Mouse (Mus musculus) stomach, embryonic 16.5 days (tissue): ENCODE measurements around the gene Mettl7b. TPM values are rescaled to one million over a fixed set of nuclear protein-coding genes. Genes with fewer than 3 reads are reported as not detected.

Source experiments
- ATAC-seq: fragments of 200-750 bp; cut with Nextera tagmentation; 2 replicates; pipeline ENCODE4 v1.8.0; 2017; ENCODE audit warnings: moderate number of reproducible peaks, moderate TSS enrichment; ENCODE audit not compliant: insufficient read depth, low FRiP score
- H3K27ac ChIP-seq: fragments of 300-500 bp; sonication (generic); 2 replicates; pipeline ENCODE4 v1.5.1; 2014; ENCODE audit warnings: low read length
- H3K27me3 ChIP-seq: fragments of 300-500 bp; sonication (generic); 2 replicates; pipeline ENCODE4 v1.6.1; 2014; ENCODE audit warnings: low read length, control low read depth, mixed read lengths; ENCODE audit not compliant: control insufficient read depth, insufficient read depth
- H3K36me3 ChIP-seq: fragments of 300-500 bp; sonication (generic); 2 replicates; pipeline ENCODE4 v1.6.1; 2014; ENCODE audit warnings: low read length; ENCODE audit not compliant: control insufficient read depth, insufficient read depth
- H3K4me1 ChIP-seq: fragments of 300-500 bp; sonication (generic); 2 replicates; pipeline ENCODE4 v1.6.1; 2014; ENCODE audit warnings: low read length, control low read depth, mixed read lengths; ENCODE audit not compliant: control insufficient read depth, insufficient read depth
- H3K4me2 ChIP-seq: fragments of 300-500 bp; sonication (generic); 2 replicates; pipeline ENCODE4 v1.6.1; 2014; ENCODE audit warnings: low read depth, low read length, mixed read lengths
- H3K4me3 ChIP-seq: fragments of 300-500 bp; sonication (generic); replicated peaks from 2 replicates; pipeline ENCODE4 v1.5.1; 2014; ENCODE audit warnings: mild to moderate bottlenecking, low read length
- H3K9ac ChIP-seq: fragments of 300-500 bp; sonication (generic); 2 replicates; pipeline ENCODE4 v1.6.1; 2014; ENCODE audit warnings: low read length
- H3K9me3 ChIP-seq: fragments of 300-500 bp; sonication (generic); replicated peaks from 2 replicates; pipeline ENCODE4 v1.6.1; 2016; ENCODE audit warnings: low read length, control low read depth; ENCODE audit not compliant: control insufficient read depth
- WGBS: fragments of 180-500 bp; shearing (Covaris S2); extraction: QIAGEN DNeasy Blood & Tissue Kit; methylation state at CpG from one replicate; pipeline ENCODE4 v1.1.7; 2014; 5-methylcytosine and 5-hydroxymethylcytosine counted together
- polyA plus RNA-seq: library from polyadenylated mRNA; unstranded; fragments of >200 nt; fragmentation: Nextera tagmentation; extraction: Ambion mirVana; gene quantifications from 2 replicates; pipeline ENCODE4 v1.2.1, GENCODE M21; 2015

Mettl7b gene
- polyA plus RNA-seq, 1 experiment from 2014 or later: 3.4 TPM

- no peak overlapping the region for H3K27ac ChIP-seq
- no peak overlapping the region for H3K9ac ChIP-seq
- H3K27me3 ChIP-seq: no peaks in the 10 kb centered on the region
- H3K4me2 ChIP-seq: no peak overlapping the region
- no peaks in the 10 kb centered on the region for H3K36me3 ChIP-seq
- WGBS: 57% methylated on average over 3 of the region's 3 CpGs
- no peak overlapping the region for H3K4me3 ChIP-seq
- peak; percentile 63; the same call in 1 of the 2 replicates for ATAC-seq
- H3K9me3 ChIP-seq: no peaks in the 10 kb centered on the region
- no peaks in the 10 kb centered on the region for H3K4me1 ChIP-seq
Measured at GRCm38 (mm10) chr10:128980644-128981365, 20.0 kb upstream of the Mettl7b start.

- no peak overlapping the region for H3K4me3 ChIP-seq
- H3K9me3 ChIP-seq: no peaks in the 10 kb centered on the region
- no peaks in the 10 kb centered on the region for H3K27me3 ChIP-seq
- H3K4me2 ChIP-seq: no peak overlapping the region
- ATAC-seq: peak; percentile 81
- H3K4me1 ChIP-seq: peaks cover 3% of the 10 kb centered on the region; the same call in 1 of the 2 replicates
- H3K36me3 ChIP-seq: no peaks in the 10 kb centered on the region
- H3K9ac ChIP-seq: no peak overlapping the region
- H3K27ac ChIP-seq: no peak overlapping the region
- 22% methylated on average over 9 of the region's 9 CpGs for WGBS
Measured at GRCm38 (mm10) chr10:128977522-128978114, 16.8 kb upstream of the Mettl7b start.

- WGBS: 61% methylated on average over 3 of the region's 3 CpGs
- Histone ChIP-seq H3K4me2 (no peak overlapping the region), H3K4me1 (peaks cover 3% of the 10 kb centered on the region; the same call in 1 of the 2 replicates), H3K36me3 (no peaks in the 10 kb centered on the region), H3K27ac (no peak overlapping the region), H3K9me3 (no peaks in the 10 kb centered on the region), H3K4me3 (no peak overlapping the region), H3K9ac (no peak overlapping the region), H3K27me3 (no peaks in the 10 kb centered on the region)
- ATAC-seq: no peak
Measured at GRCm38 (mm10) chr10:128976395-128976794, 15.6 kb upstream of the Mettl7b start.

GRCm38 (mm10) chr10:128972841-128973240 lies 12.1 kb upstream of the Mettl7b start:
- Histone ChIP-seq H3K36me3 (no peaks in the 10 kb centered on the region), H3K4me3 (no peak overlapping the region), H3K9me3 (no peaks in the 10 kb centered on the region), H3K4me1 (peaks cover 9% of the 10 kb centered on the region), H3K9ac (no peak overlapping the region), H3K27ac (no peak overlapping the region), H3K4me2 (no peak overlapping the region), H3K27me3 (no peaks in the 10 kb centered on the region)
- ATAC-seq: no peak
- WGBS: 74% methylated on average over 4 of the region's 4 CpGs

- peak overlapping the region; percentile 46; the same call in 1 of the 2 replicates for H3K27ac ChIP-seq
- H3K9me3 ChIP-seq: no peaks in the 10 kb centered on the region
- no peak overlapping the region for H3K4me2 ChIP-seq
- H3K27me3 ChIP-seq: no peaks in the 10 kb centered on the region
- no peak overlapping the region for H3K9ac ChIP-seq
- peaks cover 11% of the 10 kb centered on the region for H3K4me1 ChIP-seq
- no peak overlapping the region for H3K4me3 ChIP-seq
- peak; percentile 54; the same call in 1 of the 2 replicates for ATAC-seq
- H3K36me3 ChIP-seq: no peaks in the 10 kb centered on the region
- 28% methylated on average over 1 of the region's 1 CpGs for WGBS
Measured at GRCm38 (mm10) chr10:128970740-128971250, 10.0 kb upstream of the Mettl7b start.

- ATAC-seq: peak; percentile 87
- H3K27me3 ChIP-seq: no peaks in the 10 kb centered on the region
Measured at GRCm38 (mm10) chr10:128968341-128968749, 7.6 kb upstream of the Mettl7b start.

GRCm38 (mm10) chr10:128965871-128966270 lies 5.1 kb upstream of the Mettl7b start:
- no peak overlapping the region for H3K4me3 ChIP-seq
- H3K4me1 ChIP-seq: peaks cover 13% of the 10 kb centered on the region
- ATAC-seq: no peak
- H3K27ac ChIP-seq: peak overlapping the region; percentile 12
- H3K27me3 ChIP-seq: no peaks in the 10 kb centered on the region
- H3K36me3 ChIP-seq: no peaks in the 10 kb centered on the region
- no peaks in the 10 kb centered on the region for H3K9me3 ChIP-seq
- no peak overlapping the region for H3K4me2 ChIP-seq
- 51% methylated on average over 6 of the region's 6 CpGs for WGBS
- H3K9ac ChIP-seq: no peak overlapping the region

More at GRCm38 (mm10) chr10:128968341-128968749, 7.6 kb upstream of the Mettl7b start:
- no peak overlapping the region for H3K9ac ChIP-seq
- peak overlapping the region; percentile 78; the same call in 1 of the 2 replicates for H3K27ac ChIP-seq
- H3K36me3 ChIP-seq: no peaks in the 10 kb centered on the region
- H3K4me1 ChIP-seq: peaks cover 9% of the 10 kb centered on the region
- no peak overlapping the region for H3K4me3 ChIP-seq
- WGBS: 19% methylated on average over 1 of the region's 1 CpGs
- no peak overlapping the region for H3K4me2 ChIP-seq
- no peaks in the 10 kb centered on the region for H3K9me3 ChIP-seq

GRCm38 (mm10) chr10:128964961-128965360 lies 4.2 kb upstream of the Mettl7b start:
- H3K27me3 ChIP-seq: no peaks in the 10 kb centered on the region
- H3K9me3 ChIP-seq: no peaks in the 10 kb centered on the region
- no peak for ATAC-seq
- H3K4me2 ChIP-seq: no peak overlapping the region
- H3K36me3 ChIP-seq: no peaks in the 10 kb centered on the region
- 50% methylated on average over 2 of the region's 2 CpGs for WGBS
- H3K9ac ChIP-seq: no peak overlapping the region
- H3K4me1 ChIP-seq: peaks cover 13% of the 10 kb centered on the region
- no peak overlapping the region for H3K27ac ChIP-seq
- H3K4me3 ChIP-seq: no peak overlapping the region

GRCm38 (mm10) chr10:128960142-128960541 lies 646 bp downstream of the Mettl7b start:
- ATAC-seq: no peak
- Histone ChIP-seq H3K9me3 (no peaks in the 10 kb centered on the region), H3K27ac (no peak overlapping the region), H3K36me3 (no peaks in the 10 kb centered on the region), H3K4me1 (peaks cover 4% of the 10 kb centered on the region; the same call in 1 of the 2 replicates), H3K27me3 (no peaks in the 10 kb centered on the region), H3K4me3 (no peak overlapping the region), H3K9ac (no peak overlapping the region), H3K4me2 (no peak overlapping the region)
- WGBS: 79% methylated on average over 4 of the region's 4 CpGs
